Mouse (Mus musculus): ENCODE results near the gene Ugt1a10.

The Ugt1a10 gene

DNA sequence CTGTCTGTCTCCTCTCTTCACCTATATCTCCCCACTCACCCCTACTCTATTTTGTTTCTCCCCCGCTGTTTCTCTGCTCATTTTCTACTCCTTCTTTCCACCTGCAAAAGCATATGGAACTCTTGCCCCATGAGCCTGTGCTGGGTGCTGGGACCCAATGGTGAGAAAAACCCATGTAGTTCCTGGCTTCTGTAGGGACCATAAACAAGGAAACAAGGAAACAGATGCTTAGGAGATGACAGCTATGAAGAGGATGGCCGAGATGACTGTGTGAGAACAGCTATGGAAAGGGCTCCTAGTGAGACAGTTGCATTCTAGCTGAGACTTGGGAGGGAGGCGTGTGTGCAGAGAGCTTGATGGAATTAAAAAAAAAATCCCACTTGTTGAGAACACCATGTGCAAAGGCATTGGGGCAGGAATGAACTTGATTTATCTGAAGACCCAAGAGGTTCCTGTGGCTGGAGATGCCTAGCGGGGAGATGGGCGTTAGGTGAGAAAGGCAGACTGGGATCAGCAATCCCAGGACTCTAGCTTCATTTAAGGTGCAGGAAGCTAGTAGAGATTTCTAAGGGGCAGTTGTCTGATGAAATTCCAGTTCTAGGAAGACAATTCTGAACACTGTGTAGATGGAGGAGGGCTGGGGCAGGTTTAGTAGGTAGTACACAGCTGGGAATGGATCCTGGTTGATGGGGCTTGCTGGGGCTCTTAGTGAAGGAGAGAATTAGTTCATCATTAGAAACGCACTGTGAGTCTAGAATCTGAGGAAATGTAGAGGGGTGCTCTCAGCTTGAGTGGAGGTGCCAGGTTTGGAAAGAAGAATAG lies 176.0 kb downstream of the Ugt1a10 start:
- DNase-seq (ENCODE audit: low read depth, low spot score): no peak

DNA sequence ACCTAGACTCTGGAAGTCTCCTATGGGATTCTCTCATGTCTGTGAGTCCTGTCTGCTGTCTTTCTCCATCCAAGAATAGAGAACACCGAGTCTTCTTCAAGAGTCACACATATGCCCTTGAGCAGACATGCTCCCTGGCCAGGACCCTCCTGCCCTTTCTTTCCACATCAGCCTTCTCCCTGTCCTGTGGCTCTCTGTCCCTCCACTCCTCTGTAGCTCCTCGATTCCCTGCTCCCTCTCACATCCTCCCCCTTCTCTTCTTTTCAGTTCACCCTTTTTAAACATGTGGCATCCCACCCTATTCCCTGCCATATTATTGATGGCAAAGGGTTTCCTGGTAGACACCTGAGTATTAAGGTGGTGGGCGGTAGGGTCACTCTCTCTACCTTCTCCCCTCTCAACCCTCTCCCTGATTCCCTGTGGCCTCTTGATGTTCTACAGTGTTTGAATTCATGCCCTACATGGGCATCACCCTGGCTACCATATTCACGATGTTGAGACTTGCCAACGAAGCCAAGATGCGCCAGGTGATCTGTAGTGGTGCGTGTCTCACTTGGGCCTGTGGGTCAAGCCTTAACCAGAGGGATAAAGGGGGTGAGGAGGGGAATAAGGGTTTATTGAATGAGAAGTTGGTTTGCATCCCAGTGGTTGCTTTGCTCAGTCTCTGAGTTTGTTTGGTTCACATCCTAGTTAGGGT lies 176.8 kb downstream of the Ugt1a10 start:
- DNase-seq (ENCODE audit: low read depth, low spot score): no peak

DNA sequence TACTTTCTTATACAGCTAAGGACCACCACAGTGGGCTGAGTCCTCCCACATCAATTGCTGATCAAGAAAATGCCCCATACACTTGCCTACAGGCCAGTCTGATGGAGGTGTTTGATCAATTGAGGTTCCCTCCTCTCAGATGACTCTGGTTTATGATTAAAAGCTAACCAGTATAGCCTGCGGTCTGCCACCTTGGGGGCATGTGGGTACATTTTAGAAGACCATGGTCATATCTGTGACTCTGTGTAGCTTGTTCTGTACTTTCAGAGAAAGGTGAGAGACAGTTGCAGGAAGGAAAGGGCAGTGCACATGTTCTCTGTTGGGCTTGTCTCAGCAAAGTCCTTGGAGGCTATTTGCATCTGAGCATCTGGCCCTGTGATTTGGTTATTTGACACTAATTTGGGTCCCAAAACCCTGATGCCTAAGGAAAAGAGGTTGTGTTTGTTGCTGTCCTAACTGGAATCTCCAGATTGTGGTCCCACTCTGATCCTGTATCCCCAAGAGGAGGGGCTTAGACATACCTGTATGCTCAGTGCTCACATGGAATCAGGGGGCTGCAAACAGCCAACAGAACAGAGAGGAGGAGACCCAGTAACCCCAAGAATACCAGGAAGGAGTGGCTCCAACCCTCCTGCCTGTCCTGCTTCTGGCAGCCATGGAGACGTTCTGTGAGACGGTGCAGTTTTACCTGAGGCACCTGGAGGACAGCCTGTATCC lies 177.6 kb downstream of the Ugt1a10 start:
- DNase-seq (ENCODE audit: low read depth, low spot score): no peak

DNA sequence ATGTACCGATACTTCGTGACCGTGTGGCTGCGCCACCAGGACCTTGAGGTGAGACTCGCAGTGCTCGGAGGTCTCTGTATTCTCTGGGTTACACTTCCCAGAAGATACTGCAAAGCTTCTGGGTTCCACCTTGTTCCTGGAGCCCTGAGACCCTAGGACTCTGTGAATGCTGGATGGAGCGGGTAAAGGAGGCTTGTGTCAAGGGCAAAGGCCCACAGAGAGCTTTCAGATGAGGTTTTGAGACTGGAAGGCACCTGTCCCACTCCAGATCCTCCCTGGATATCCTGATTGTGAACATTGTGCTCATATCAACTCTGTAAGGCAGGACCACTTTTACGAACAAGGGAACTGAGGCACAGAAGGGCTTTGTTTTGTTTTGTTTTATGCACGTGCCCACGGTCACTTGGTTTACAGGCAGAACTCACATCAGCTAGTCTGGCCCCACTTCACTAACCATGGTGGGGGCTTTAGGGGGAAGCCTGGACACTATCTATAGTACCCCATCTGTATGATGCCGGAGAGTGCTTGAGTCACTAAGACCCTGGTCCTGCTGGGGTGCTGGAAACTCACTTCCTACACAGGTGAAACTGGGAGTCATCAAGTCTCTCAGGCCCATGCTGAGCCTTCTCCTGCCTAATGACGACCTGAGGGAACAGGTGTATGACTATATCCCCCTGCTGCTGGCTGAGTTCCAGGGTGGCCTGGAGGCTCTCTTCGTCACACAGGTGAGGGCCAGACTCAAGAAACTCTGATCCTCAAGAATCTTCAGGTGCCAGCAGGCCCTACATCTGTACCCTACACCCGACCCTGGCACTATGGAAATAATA lies 178.4 kb downstream of the Ugt1a10 start:
- DNase-seq (ENCODE audit: low read depth, low spot score): no peak

DNA sequence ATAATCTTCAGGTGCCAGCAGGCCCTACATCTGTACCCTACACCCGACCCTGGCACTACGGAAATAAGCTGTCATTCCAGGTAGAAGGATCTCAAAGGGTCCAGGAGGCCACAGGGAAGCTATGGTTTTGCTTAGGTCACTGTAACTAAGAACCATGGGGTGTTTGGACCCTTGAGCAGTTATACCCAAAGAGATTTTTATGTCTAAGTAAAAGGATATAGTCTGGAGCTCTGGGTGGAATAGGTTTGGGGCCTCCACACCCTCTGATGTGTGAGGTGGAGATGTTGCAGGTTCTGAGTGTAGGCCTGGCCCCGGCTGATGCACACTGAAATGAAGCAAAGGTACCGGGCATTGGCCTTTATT lies 179.0 kb downstream of the Ugt1a10 start:
- no peak for DNase-seq (ENCODE audit: low read depth, low spot score)

DNA sequence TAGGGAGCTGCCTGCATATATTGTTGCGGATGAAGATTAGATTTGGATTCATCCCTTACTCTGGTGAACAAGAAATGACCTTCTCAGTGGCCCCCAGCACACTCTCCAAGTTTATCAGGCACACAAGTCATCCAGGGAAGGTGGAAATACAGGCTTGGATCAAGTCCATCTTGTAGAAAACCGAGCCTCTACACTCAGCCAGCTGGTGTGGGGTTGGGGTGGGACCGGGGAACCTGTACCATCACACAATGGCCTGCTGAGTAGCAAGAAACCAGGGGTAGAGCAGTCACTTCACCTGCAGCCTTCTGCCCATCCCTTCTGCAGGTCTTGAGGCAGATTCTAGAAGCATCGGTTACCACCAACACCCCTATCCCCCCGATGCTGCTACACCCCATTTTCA lies 179.5 kb downstream of the Ugt1a10 start:
- DNase-seq (ENCODE audit: low read depth, low spot score): no peak

DNA sequence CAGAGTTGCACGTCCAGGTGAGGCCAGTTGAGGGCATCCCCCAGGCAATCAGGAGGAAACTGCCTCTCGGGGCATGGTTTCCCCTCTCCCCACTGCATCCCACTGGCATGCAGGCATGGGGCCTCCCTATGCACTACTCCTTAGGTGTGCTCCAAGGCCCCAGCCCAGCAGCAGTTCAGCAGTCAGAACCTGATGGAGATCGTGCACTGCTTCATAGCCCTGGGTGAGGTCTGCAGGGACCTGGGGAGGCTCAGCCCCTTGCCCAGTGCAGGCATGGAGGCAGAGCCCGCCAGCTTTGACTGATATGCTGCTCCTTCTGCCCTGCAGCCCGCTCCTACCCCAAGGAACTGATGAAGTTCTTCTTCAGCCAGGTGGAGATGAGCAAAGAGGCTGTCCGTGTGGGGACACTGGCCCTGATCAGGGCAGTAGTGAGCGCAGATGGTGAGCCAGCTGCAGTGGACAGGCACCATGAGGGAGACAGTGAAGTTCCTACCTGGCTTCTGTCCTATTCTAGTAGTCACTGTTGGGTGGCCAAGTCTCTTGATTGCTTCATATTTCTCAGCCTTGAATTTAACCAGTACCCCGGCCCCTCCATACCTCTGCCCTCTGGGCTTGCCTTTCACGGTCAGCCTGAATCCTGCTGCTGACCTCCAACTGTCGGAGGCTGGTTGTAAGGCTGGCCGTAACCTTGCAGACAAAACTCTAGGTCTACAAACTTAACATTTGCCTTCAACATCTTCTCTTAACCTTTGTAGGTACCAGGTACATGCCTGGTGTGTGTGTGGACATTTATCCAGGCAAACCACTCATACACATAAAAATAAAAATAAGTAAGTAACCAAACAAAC lies 180.1 kb downstream of the Ugt1a10 start:
- DNase-seq (ENCODE audit: low read depth, low spot score): no peak

DNA sequence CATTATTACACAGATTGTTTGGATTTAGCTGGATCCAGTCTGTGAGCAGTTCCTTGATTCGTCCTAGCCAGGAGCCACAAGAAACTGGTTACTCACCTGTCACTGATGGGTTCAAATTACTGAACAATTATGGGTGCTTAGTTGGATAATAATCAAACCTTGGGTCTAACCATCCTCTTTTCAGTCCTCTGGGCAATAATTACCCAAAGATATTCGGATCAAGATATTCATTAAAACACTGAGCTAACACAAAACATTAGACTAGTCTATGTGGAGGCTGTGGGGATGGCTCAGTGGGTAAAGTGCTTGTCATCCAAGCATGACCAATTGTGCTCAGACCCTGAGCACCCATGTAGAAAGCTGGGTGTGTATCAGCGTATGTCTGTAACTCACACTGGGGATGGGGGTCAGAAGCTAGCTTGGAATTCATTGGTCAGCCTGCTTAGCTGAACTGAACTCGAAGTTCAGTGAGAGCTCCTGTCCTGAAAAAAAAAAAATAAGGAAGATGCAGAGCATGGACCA lies 180.8 kb downstream of the Ugt1a10 start:
- no peak for DNase-seq (ENCODE audit: low read depth, low spot score)

DNA sequence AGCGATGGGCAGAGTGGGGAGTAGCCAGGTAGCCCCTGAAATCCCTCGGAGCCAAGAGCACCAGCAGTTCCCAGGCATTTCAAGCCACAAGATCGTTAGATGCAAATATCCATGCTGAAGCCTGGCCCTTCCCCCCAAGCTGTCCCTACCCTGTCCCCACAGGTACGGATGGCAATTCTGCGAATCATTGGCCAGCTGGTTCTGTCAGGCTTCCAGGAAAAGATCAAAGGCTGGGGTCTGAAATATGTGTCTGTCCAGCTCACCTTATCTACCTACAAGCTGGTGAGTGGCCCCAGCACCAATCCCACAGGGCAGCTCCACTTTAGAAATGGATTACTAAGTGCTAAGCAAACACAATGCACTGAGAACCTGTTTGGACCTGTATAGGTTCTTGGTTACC lies 182.1 kb downstream of the Ugt1a10 start:
- no peak for DNase-seq (ENCODE audit: low read depth, low spot score)

DNA sequence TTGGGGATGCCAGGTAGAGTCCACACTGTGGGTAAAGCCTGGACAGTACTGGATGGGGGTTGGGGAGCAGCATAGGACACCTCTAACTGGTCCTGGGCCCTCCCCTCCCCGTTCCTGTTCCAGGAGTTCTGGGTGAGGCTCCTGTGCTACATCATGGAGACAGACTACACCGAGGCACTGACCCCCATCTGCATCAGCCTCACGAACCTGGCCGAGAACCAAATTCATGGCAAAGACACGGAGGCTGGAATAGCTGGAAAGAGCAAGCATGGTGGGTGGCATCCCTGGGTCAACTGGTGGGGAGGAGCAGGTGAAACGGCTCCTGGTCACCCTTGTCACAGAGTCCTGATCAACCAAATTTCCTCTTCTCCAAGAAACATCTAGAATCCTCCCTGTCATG lies 183.6 kb downstream of the Ugt1a10 start:
- DNase-seq (ENCODE audit: low read depth, low spot score): no peak

DNA sequence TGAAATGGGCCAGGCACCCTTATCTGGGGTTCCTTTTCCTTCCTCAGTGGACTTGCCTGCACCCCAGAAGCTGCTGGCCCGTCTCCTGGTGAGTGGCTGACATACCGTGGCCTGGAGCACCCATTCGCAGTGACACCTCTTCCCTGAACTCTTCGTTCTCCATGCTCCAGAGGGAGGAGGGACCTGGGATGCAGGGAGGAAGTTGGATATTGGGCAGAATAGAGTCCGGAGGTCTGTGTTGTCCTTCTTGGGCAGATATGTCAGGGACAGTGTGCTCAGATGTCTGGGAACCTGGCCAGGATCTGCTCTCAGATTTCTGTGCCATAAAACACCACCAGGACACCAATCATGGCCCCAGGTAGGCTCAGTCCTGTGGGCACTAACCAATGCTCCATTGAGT lies 184.9 kb downstream of the Ugt1a10 start:
- DNase-seq (ENCODE audit: low read depth, low spot score): no peak

DNA sequence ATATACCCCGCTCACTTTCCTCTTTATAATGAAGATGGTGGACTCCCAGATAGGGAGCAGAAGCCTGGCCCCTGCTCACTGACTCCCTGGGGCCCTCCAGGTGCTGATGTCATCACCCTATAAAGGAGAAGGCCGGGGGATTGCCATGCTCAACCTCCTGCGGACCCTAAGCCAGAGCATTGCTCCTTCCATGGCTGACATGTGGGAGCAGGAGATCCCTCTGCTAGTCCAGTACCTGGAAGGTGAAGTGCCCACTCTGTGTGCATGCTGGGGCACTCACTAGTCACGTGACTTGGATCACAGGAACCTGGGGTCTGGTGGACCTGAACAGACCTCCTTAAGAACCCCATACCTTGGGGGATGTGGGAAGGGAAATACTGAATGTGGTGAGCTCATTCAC lies 185.4 kb downstream of the Ugt1a10 start:
- DNase-seq (ENCODE audit: low read depth, low spot score): no peak

DNA sequence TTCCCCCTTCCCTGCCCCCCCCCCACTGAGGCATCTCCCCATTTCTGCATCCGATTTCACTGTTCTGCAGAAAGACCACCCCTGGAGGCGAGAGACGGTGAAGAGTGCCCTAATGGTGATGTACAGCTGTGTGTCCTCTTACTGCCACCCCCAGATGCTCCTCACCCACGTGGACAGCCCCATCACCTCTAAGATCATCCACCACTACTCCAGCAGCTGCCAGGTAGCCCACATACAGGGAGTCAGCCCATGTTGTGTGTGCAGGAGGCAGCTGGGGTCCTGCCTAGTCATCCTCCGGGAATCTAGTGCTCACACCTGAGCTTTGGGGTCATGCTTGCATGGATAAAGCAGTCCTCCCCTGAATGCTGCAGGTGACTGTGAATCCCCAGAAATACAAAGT lies 188.7 kb downstream of the Ugt1a10 start:
- no peak for DNase-seq (ENCODE audit: low read depth, low spot score)

DNA sequence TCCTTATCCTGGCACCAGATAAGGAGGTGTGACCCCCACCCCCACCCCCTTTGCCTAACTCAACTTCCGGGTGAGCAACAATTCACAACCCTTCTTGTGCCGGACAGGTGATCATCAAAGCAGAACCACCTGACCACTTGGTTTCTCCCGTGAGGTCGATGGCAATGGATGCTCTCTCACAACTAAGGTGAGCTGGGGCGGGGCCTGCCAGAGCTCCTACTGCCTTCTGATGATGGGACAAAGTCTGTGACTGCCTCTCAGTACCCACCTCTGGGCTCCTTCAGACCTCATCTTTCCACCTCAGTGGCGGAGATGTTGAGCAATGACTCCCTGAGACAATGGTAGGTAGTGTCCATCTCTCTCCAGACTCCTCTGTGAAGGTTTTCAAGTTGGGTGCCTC lies 190.7 kb downstream of the Ugt1a10 start:
- DNase-seq (ENCODE audit: low read depth, low spot score): no peak

DNA sequence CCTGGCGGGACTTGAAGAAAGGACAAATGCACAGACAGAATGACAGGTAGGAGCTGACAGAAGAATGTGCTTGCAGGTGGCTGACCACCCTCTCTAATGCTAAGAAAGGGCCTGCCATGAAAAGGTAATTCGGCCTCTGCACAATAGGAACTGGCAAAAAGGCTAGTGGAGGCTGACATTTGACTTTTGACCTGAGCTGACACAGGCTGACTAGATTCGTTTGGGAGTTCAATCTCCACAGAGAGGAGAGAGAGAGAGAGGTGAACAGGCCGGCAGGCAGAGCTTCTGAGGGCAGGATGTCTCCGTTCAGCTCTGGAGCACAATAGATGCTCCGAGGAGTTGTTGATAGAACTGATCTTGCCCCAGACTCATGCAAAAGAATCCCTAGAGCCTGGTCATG lies 191.2 kb downstream of the Ugt1a10 start:
- no peak for DNase-seq (ENCODE audit: low read depth, low spot score)

DNA sequence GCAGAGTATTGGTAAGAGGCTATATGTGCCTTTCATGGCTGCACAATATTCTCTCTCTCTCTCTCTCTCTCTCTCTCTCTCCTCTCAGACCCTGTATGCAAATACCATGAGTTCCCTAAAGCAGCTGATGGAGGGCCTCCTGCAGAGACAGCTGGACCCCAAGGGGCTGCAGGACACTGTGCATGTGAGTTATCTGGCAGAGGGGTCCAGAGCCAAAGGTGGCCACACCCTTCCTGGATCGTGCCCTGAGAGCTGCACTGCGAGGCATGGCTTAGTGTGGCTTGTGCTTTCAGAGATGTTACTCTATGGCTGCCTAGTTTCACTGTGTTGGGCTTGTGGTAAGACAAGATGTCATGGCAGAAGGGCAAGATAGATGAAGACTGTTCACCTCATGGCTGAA lies 192.5 kb downstream of the Ugt1a10 start:
- DNase-seq (ENCODE audit: low read depth, low spot score): no peak

DNA sequence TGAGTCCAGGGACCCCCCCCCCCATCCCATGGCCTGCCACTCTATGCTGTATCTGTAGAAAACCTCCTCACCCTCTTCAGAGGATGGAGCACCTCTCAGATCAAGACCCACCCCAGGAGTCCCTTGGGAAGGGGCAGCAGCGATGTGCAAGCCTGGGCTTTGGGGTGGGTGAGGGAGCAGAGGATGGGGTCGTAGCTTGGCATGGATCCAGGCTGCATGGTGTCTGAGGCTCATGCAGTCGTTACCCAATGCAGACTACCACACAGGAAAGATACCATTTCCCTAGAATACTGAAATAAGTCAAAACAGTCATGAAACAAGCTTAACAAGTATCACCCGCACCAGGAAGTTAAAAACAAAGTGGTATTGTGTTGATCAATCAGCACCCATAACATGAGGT lies 193.5 kb downstream of the Ugt1a10 start:
- no peak for DNase-seq (ENCODE audit: low read depth, low spot score)

DNA sequence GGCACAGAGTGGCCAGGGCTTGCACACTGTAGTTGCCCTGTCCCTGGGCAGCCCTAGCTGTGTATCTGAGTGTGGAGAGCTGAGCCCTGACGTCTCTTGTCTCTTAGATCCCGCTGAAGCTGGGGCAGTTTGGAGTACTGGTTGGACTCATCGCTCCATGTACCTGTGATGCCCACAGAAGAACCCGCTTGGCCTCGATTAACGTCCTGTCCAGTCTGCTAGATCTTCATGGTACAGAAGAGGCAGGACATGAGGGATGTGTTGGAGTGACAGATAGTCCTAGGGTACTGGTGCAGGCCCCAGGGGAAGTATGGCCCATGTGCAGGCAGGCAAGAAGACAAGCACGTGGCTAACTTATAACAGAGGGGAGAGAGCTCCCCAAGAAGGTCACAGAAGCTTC lies 194.4 kb downstream of the Ugt1a10 start:
- no peak for DNase-seq (ENCODE audit: low read depth, low spot score)

DNA sequence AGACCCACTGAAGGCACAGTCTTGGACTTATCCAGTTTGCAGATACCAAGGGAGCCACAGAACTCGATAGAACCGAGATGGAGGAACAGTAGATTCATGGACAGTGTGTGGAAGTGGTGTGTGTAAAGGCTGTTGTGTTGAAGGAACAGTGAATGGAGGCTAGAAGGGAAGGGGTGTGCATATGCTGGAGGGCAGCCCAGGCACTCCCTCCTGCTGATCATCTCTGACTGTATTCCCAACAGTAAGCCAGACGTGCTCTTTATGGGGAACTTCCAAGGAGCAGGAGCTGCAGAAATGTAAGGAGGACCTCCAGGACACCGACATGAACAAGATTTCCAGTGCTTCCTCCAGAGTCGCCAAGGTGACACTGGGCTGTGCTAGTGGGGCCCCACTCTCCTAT lies 194.8 kb downstream of the Ugt1a10 start:
- no peak for DNase-seq (ENCODE audit: low read depth, low spot score)

DNA sequence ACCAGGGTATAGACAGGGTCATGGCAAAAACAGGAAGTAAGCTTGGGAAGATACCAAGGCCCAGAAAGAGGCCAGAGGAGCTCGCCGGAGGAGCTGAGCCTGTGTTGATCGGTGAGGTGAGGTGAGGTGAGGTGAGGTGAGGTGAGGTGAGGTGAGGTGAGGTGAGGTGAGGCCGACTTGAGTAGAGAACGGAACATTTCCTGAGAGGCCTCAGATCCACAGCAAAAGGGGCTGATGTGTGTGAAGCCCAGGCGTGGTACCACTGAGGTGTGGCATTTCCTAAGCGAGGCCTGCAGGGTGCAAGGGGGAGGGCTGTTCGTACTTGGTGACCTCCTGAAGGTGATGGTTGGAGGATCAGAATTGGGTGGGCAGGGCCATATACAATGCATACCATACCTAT lies 197.9 kb downstream of the Ugt1a10 start:
- DNase-seq (ENCODE audit: low read depth, low spot score): no peak

DNA sequence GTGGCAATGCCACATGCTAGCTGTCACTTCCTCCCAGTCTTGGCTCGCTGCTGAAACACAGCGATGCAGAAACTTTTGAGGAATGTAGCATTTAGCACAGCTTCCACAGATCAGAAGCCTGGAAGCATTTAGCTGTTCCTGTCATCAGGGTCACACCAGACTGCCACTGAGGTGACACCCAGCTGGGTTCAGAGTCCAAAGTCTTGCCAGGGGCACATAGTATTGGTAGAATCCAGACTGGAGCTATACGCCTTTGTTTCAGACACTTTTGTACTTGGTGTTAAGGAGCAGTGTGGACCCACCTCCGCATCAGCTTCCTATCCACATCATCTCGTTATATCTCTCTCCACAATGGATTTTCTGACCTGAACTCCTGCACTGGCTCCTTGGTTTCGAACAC lies 198.4 kb downstream of the Ugt1a10 start:
- no peak for DNase-seq (ENCODE audit: low read depth, low spot score)
